Mouse (Mus musculus) cerebellum, adult 8-10 months (tissue): Measurements from ENCODE around the gene Syne4.

Experiments used
- DNase-seq: peaks from one replicate; pipeline ENCODE4 v3.0.0; 2022

The Syne4 gene

GRCm38 (mm10) chr7:30297266-30297665, 17.3 kb upstream of the Syne4 start:
- no peak for DNase-seq

DNA sequence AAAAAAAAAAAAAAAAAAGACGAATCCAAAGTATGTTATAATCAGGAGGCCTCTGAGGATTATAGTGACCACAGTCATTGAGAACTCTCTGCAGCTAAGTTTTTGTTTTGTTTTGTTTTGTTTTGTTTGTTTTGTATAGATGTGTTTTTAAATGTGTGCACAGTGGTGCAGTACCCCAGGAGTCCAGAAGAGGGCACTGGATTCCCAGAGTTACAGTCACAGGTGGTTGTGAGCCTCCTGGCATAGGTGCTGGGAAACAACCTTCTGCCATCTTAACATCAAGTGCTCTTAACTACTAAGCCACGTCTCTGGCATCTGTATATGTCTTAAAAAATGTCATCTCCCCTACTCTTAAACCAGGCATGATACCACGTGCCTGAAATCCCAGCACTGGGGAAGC, 13.7 kb upstream of the Syne4 start:
- no peak for DNase-seq

GRCm38 (mm10) chr7:30306083-30306779, 8.4 kb upstream of the Syne4 start:
- no peak for DNase-seq

DNA sequence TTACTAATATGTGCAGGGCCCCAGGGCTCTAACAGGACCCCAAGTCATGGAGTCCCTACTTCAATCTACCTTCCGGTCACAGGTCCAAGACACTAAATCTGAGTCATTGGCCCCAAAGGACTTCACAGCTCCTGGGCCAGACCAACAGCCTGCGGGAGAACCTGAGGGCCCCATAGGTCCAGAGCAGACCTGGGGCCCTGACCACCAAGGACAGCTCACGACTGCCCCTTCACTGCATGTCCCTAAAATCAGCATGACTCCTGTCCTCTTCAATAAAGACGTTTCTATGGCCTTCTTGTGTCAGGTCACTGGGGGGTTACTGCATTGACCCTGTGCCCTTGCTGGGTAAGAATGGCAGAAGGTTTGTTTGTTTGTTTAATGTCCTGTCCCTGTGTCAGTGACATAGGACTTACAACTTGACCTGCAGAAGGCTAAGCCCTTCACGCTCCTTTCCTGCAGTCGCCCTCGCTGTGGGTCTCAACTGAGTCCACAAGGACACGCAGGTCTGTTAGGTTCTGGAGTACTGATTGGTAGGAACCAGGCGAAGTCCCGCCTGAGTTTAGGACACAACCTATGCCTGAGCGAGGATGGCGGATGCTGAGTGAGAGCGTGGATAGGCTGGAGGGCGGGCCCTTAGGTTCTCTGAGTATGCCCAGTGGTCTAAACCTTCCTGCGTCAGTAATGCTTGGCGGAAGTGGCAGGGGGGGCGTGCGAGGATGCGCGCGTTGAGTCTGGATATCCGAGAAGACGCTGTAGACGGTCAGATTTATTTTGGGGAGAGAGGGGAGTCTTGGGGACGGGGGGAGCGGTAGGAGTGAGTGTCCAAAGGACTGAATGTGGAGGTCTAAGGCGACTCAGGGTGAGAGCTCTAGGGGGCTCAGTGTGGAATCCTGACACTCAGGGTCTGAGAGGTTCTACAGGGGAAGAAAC, 6.3 kb upstream of the Syne4 start, which contains the start of gene Alkbh6:
Gene Alkbh6, plus strand, starts transcription at position 642 of the 930 bp plus-strand sequence.
- DNase-seq, result peak; percentile 93

GRCm38 (mm10) chr7:30309395-30310129, 5.0 kb upstream of the Syne4 start:
- DNase-seq, result no peak

- DNase-seq, result no peak
Observed at GRCm38 (mm10) chr7:30310136-30310535, 4.5 kb upstream of the Syne4 start.

GRCm38 (mm10) chr7:30313666-30314320, 814 bp upstream of the Syne4 start:
- DNase-seq, result no peak

DNA sequence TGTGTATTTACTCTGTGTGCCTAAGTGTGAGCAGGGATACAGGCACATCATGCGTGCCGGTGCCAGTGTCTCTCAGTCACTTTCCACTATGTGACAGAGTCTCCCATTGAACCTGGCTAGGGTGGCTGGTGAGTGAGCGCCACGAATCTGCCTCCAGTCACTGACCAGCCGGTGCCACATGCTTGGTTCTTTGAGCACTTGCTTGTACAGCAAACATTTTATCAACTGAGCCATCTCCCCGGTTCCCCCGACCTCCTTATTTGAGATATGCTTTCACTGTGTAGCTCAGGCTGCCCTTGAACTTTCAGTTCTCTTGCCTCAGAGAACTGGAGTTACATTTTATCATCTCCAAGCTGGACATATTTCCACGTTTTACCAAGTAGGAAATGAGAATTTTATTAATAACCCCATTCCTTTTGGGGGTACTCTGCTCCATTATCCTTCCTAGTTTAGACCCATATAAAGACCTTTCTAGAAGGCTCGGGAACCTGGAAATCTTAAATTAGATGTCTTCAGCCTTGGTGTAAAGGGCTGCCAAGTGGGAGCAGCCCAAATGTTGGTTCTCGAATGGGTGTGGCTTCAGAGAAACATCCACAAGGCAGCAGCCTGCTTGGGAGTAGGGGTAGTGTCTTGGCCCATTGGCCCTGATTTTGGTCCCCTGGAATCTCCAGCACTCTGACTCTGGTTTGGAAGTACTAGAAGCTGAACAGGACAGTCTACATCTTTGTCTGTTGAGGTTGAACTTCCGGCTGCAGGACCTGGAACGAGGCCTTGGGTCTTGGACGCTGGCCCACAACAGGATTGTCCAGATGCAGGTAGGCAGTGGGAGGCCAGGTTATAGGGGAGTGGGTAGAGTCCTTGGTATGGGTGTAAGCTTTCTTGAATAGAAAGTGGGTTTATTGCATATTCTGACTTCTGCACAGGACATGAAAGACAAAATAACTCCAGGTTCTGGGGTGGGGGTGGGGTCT, 1.2 kb downstream of the Syne4 start:
- no peak for DNase-seq

- DNase-seq, result no peak
Observed at GRCm38 (mm10) chr7:30318142-30318541, 3.5 kb downstream of the Syne4 start.

DNA sequence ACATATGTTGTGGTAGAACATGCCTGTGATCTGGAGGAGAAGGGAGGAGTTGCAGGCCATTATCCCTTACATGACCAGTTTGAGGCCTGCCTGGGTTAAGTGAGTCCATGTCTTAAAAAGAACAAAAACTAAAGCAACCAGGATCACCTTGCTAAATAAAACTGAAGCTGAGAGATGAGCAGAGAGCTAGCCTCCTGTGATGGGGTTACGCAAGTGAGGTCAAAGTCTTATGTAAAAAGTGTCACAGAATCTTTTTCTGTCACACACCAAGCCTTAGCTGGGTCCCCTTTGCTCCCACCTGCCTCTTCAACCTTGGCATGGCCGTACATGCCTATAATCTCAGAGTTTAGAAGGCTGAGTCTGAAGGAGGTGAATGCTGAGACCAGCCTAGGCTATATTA, 6.3 kb downstream of the Syne4 start:
- DNase-seq, result no peak

- peak; percentile 69 for DNase-seq
Observed at GRCm38 (mm10) chr7:30321539-30322284, 7.1 kb downstream of the Syne4 start, which contains the start of gene E130208F15Rik. Gene E130208F15Rik (plus strand): TSS chr7:30321740.

- peak; percentile 95 for DNase-seq
Observed at GRCm38 (mm10) chr7:30322285-30322667, 7.7 kb downstream of the Syne4 start.

- no peak for DNase-seq
Observed at GRCm38 (mm10) chr7:30322865-30323264, 8.3 kb downstream of the Syne4 start.

- no peak for DNase-seq
Observed at GRCm38 (mm10) chr7:30323795-30324194, 9.2 kb downstream of the Syne4 start, which contains the start of gene Sdhaf1. Gene Sdhaf1 (minus strand): TSS chr7:30323895.

DNA sequence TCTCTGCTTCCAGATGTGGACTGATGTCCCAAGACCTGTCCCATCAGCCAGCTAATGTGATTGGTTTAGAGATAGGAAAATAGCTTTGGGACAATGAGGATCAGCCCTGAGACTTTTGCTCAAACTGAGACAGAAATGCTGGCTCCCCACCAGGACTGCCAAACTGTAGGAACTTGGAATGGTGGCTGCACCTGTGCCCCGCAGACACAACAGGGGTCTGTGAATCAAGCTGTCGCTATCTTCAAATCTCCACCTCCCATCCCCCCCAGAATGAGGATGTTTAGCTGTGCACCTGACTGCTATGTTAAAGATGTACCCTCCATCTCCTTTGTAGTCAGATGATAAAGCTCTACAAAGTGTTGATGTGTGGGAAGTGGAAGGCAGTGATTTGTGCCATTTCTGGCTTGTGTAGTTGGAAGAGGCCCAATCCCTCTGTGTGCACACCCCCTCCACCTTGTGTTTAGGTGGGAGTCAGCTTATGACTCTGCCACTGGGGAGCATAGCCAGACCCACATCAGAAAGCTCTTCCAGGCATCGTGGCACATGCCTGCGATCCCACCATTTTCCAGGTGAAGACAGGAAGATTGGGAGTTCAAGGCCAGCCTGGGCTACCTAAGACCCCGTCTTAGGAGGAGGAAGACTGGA, 9.8 kb downstream of the Syne4 start:
- no peak for DNase-seq

- DNase-seq, result peak; percentile 54
Observed at GRCm38 (mm10) chr7:30325364-30325763, 10.8 kb downstream of the Syne4 start.

DNA sequence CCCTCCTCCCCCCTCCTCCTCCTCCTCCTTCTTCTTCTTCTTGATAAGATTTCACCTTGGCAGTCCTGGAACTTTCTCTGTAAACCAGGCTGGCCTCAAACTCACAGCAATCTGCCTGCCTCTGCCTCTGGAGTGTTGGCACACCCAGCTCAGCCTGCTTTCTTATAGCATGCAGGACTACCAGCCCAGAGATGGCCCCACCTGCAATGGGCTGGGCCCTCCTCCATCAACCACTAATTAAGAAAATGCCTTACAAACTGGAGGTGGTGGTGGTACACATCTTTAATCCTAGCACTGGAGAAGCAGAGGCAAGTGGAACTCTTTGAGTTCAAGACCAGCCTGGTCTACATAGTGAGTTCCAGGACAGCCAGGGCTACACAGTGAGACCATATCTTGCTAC, 11.8 kb downstream of the Syne4 start:
- no peak for DNase-seq

GRCm38 (mm10) chr7:30327140-30327539, 12.5 kb downstream of the Syne4 start:
- peak; percentile 94 for DNase-seq

GRCm38 (mm10) chr7:30328379-30328778, 13.8 kb downstream of the Syne4 start:
- DNase-seq, result no peak

- DNase-seq, result peak; percentile 93
Observed at GRCm38 (mm10) chr7:30331887-30332286, 17.3 kb downstream of the Syne4 start.
